Mouse (Mus musculus) lung, adult 2 months (tissue): Measurements from ENCODE around the gene Gm30083.

Experiments used
- CTCF ChIP-seq: fragments of 200-500 bp; IDR thresholded peaks from 2 replicates; pipeline ENCODE4 v1.5.1; 2011; ENCODE audit warnings: mild to moderate bottlenecking, low read length, control low read depth; ENCODE audit not compliant: insufficient read depth
- POLR2A ChIP-seq: fragments of 200-500 bp; IDR thresholded peaks from 2 replicates; pipeline ENCODE4 v1.6.1; 2011; ENCODE audit warnings: low read depth, mild to moderate bottlenecking, control low read depth, low read length, borderline replicate concordance; ENCODE audit errors: extremely low read depth

DNA sequence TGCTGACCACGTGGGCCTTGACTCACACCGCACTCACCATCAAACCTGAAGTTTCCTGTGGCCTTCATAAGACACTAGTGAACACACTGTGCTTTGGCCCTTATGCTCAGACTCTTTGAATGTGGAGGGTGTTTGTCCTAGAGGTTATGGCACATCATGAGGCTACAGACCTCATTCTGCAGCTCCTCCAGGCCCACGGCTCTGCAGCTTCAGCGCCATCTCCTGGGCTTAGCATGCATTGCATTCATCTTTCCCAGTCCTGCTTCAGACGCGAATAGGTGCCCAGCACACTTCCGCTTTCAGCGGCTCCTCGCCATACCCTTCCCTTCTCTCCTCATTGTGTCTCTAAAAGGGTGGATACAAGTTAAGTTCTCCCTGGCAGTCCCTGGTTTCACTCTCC lies 75.9 kb downstream of the Gm30083 start:
- peak; percentile 72 for TF ChIP-seq CTCF
- TF ChIP-seq POLR2A, result no peak
